Mouse (Mus musculus) kidney, embryonic 14.5 days (tissue): ENCODE data around the gene Zfp652. TPM values are rescaled to one million over a fixed set of nuclear protein-coding genes. Genes with fewer than 3 reads are reported as not detected.
"Not testable (repeated sequence)": the region's sequence is repeated elsewhere in the genome, so short reads cannot be mapped to it uniquely, and the experiment has no call there.

Experiments
- ATAC-seq: fragments of 200-750 bp; cut with Nextera tagmentation; 2 replicates; pipeline ENCODE4 v1.8.0; 2017; ENCODE audit warnings: moderate number of reproducible peaks, mild to moderate bottlenecking, moderate TSS enrichment, moderate library complexity; ENCODE audit not compliant: low FRiP score, low TSS enrichment
- H3K27ac ChIP-seq: fragments of 300-500 bp; sonication (generic); 2 replicates; pipeline ENCODE4 v1.5.1; 2014; ENCODE audit warnings: low read depth, mild to moderate bottlenecking, low read length, moderate library complexity, mixed read lengths
- H3K27me3 ChIP-seq: fragments of 300-500 bp; sonication (generic); 2 replicates; pipeline ENCODE4 v1.6.1; 2014; ENCODE audit warnings: mild to moderate bottlenecking, low read length; ENCODE audit not compliant: control insufficient read depth, insufficient read depth
- H3K36me3 ChIP-seq: fragments of 300-500 bp; sonication (generic); 2 replicates; pipeline ENCODE4 v1.6.1; 2014; ENCODE audit warnings: low read length, mixed read lengths; ENCODE audit not compliant: control insufficient read depth, insufficient read depth
- H3K4me1 ChIP-seq: fragments of 300-500 bp; sonication (generic); 2 replicates; pipeline ENCODE4 v1.6.1; 2014; ENCODE audit warnings: low read length, mixed read lengths; ENCODE audit not compliant: control insufficient read depth, insufficient read depth
- H3K4me2 ChIP-seq: fragments of 300-500 bp; sonication (generic); replicated peaks from 2 replicates; pipeline ENCODE4 v1.6.1; 2014; ENCODE audit warnings: low read depth, mild to moderate bottlenecking, low read length
- H3K4me3 ChIP-seq: fragments of 300-500 bp; sonication (generic); 2 replicates; pipeline ENCODE4 v1.5.1; 2014; ENCODE audit warnings: mild to moderate bottlenecking, low read length
- H3K9ac ChIP-seq: fragments of 300-500 bp; sonication (generic); 2 replicates; pipeline ENCODE4 v1.6.1; 2014; ENCODE audit warnings: low read depth, mild to moderate bottlenecking, low read length, moderate library complexity
- H3K9me3 ChIP-seq: fragments of 300-500 bp; sonication (generic); 2 replicates; pipeline ENCODE4 v1.6.1; 2016; ENCODE audit warnings: low read length; ENCODE audit not compliant: control insufficient read depth
- WGBS: fragments of 180-500 bp; shearing (Covaris S2); extraction: QIAGEN DNeasy Blood & Tissue Kit; methylation state at CpG from one replicate; pipeline ENCODE4 v1.1.7; 2014; 5-methylcytosine and 5-hydroxymethylcytosine counted together
- polyA plus RNA-seq: library from polyadenylated mRNA; unstranded; fragments of >200 nt; fragmentation: Nextera tagmentation; extraction: Ambion mirVana; gene quantifications from 2 replicates; pipeline ENCODE4 v1.2.1, GENCODE M21; 2014

The Zfp652 gene
- polyA plus RNA-seq, 1 experiment from 2014 or later = 13.5 TPM

DNA sequence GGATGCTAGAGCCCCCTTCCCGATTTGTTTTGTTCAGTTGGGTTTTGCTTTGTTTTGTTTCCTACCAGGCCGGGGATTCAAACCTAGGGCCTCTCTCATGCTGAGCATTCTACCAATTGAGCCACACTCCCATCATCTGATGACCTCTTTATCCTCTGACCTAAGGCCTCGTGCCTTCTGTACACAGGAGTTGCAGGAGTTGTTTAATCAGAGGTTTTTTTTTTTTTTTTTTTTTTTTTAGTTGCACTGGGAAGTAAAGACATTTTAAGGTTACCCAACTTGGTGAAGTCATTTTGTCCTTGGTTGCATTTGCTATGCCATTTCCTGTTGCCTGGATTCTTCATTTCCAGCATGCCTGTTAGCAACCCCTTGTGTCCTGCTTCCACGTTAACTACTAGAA is 157.0 kb downstream of the Zfp652 start:
- Histone ChIP-seq H3K36me3 (no peaks in the 10 kb centered on the region), H3K4me1 (no peaks in the 10 kb centered on the region), H3K9ac (no peak overlapping the region), H3K27me3 (no peaks in the 10 kb centered on the region), H3K4me2 (no peak overlapping the region), H3K27ac (no peak overlapping the region), H3K9me3 (no peaks in the 10 kb centered on the region), H3K4me3 (no peak overlapping the region)
- 80% methylated on average over 4 of the region's 4 CpGs for WGBS
- ATAC-seq = no peak

DNA sequence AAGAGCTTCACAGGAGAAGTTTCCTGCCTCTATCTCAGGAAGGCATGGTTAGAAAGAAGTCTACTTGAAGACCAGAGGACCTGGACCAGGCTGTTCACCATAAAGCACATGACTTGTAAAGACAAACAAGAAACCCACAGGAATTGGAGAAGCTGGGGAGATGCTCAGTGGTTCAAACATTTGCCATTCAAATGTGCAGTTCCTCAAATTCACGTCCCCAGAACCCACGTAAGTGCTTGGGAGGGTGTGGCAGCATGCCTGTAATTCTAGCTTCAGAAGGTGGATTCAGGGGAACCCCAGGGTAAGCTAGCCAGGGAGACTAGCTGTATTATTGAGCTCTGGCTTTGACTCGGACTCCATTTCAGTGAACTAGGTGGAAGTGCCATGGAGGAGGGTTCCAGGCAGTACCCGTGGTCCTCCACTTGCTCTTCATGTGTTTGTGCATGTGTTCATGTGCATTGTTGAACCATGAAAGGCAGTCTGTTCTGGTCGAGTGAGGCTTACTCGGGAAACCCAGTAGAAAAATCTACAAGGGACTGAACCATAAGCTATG is 157.5 kb downstream of the Zfp652 start:
- WGBS = 74% methylated on average over 6 of the region's 6 CpGs
- Histone ChIP-seq H3K4me3 (no peak overlapping the region), H3K27me3 (no peaks in the 10 kb centered on the region), H3K36me3 (no peaks in the 10 kb centered on the region), H3K4me1 (no peaks in the 10 kb centered on the region), H3K9me3 (no peaks in the 10 kb centered on the region), H3K27ac (no peak overlapping the region), H3K9ac (no peak overlapping the region), H3K4me2 (no peak overlapping the region)
- no peak for ATAC-seq

DNA sequence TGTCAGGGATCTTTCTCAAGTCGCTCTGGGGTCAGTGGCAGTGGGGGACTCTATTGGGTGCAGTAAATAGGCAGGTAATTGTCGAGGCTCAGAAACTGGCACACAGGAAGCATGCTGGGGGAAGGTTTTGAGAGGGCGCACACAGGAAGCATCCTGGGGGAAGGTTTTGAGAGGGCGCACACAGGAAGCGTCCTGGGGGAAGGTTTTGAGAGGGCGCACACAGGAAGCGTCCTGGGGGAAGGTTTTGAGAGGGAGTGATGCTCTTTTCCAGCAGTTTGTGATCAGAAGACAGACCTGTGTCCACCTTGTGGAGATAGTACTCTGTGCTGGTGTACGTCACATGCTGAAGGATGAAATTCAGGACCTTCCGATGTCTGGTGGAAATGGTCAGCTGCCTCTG is 163.3 kb downstream of the Zfp652 start:
- no peak for ATAC-seq
- H3K4me3 ChIP-seq = no peak overlapping the region
- H3K27ac ChIP-seq = no peak overlapping the region
- H3K9ac ChIP-seq = no peak overlapping the region
- H3K4me1 ChIP-seq = no peaks in the 10 kb centered on the region
- H3K27me3 ChIP-seq = no peaks in the 10 kb centered on the region
- WGBS = 24% methylated on average over 9 of the region's 9 CpGs
- H3K36me3 ChIP-seq = no peaks in the 10 kb centered on the region
- no peaks in the 10 kb centered on the region for H3K9me3 ChIP-seq
- H3K4me2 ChIP-seq = no peak overlapping the region

DNA sequence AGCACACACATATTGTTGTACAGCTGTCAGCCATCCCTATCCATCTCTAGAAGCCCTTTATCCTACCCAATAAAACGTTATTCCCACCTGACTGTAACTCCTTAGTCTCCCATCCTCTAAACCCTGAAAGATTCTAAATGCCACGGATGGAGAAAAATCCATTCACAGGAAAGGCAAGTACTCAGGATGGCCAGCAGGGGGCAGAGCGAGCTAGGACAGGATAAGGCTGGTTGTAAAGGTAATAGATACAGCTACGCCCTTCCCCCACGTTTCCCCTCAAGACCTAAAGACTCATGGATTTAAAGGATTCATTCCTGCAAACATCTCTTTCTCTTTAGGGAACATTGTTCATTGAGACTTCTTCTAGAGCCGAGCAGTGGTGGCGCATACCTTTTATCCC is 163.8 kb downstream of the Zfp652 start:
- Histone ChIP-seq H3K9ac (no peak overlapping the region), H3K27ac (no peak overlapping the region), H3K9me3 (no peaks in the 10 kb centered on the region), H3K27me3 (no peaks in the 10 kb centered on the region), H3K4me2 (no peak overlapping the region), H3K4me3 (no peak overlapping the region), H3K36me3 (no peaks in the 10 kb centered on the region), H3K4me1 (no peaks in the 10 kb centered on the region)
- ATAC-seq = no peak
- 21% methylated on average over 7 of the region's 7 CpGs for WGBS

DNA sequence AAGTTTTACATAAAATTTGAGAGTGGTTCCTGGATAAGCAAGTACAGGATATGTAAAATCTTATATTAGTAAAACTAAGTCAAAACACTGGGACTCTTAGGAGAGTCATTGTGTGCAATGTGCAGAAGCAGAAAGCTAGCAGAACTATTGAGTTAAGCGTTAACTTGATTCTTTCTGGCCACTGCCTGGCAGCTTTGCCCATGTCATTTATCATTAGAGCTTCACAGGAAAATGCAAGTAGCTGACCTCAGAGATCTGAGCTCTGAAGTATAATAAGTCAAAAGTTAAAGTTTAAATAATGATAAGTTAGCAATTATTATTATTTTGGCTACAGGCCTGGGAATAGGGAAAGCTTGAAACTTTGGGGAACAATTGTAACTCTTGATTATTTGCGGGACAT is 167.4 kb downstream of the Zfp652 start:
- not testable (repeated sequence) for H3K4me1 ChIP-seq, H3K36me3 ChIP-seq, H3K27me3 ChIP-seq, H3K9ac ChIP-seq, ATAC-seq, H3K4me3 ChIP-seq, H3K9me3 ChIP-seq, H3K4me2 ChIP-seq, H3K27ac ChIP-seq
- WGBS = 72% methylated on average over 2 of the region's 2 CpGs

Other genes starting within 250 kb of the Zfp652 start
- 0.51 and 0.59 TPM in 2 replicates for gene Nxph3, start 198.1 kb upstream of the Zfp652 start, polyA plus RNA-seq
- gene Ngfr, start 124.9 kb upstream of the Zfp652 start, polyA plus RNA-seq = 16.8 and 23.4 TPM in 2 replicates
- 261 and 268 TPM in 2 replicates for gene Phb, start 45.7 kb upstream of the Zfp652 start, polyA plus RNA-seq
- gene B130006D01Rik, start 10.9 kb downstream of the Zfp652 start, polyA plus RNA-seq = 1.5 and 1.6 TPM in 2 replicates
- gene Phospho1, start 111.8 kb downstream of the Zfp652 start, polyA plus RNA-seq = not detected in 2 replicates
- gene Gngt2, start 124.5 kb downstream of the Zfp652 start, polyA plus RNA-seq = 19.5 and 26.0 TPM in 2 replicates
- gene Abi3, start 129.8 kb downstream of the Zfp652 start, polyA plus RNA-seq = 3.9 and 9.8 TPM in 2 replicates
- gene B4galnt2, start 202.2 kb downstream of the Zfp652 start, polyA plus RNA-seq = 0.37 and 0.47 TPM in 2 replicates